Mouse (Mus musculus) spleen, adult 12 weeks (tissue): ENCODE results near the gene Tmx2.
"Not testable (repeated sequence)": the region's sequence is repeated elsewhere in the genome, so short reads cannot be mapped to it uniquely, and the experiment has no call there.

Source experiments
- DNase-seq: peaks from one replicate; pipeline ENCODE4 v3.0.0; 2022; ENCODE audit warnings: low spot score

Tmx2 gene

GRCm38 (mm10) chr2:84688080-84688844 lies 9.3 kb upstream of the Tmx2 start:
- no peak for DNase-seq

DNA sequence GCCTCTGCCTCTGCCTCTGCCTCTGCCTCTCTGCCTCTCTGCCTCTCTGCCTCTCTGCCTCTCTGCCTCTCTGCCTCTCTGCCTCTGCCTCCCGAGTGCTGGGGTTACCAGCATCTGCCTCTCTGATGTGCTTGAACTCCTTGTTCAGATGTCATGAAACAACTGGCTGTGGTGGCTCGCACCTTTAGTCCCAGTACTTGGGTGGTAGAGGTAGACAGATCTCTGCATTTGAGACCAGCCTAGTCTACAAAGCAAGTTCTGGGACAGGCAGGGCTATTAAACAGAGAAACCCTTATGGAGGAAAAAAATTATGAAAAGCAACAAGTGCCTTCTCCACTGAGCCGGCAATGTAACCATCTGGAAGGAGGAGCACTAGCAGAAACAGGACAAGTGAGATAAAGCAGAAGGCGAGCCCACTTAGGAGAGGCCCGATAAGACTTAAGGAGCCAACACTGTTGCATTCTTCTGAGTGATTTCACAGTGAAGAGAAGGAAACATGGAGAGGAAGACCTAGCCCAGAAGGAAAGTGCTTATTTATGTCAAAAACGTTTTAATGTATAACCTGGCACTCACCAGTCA lies 3.8 kb upstream of the Tmx2 start:
- DNase-seq, result peak; percentile 37

GRCm38 (mm10) chr2:84677968-84678880 lies 716 bp downstream of the Tmx2 start, which contains the start of the genes Gm28635 and Med19:
Gm28635 (minus strand) TSS chr2:84678041.
Med19 (plus strand) TSS chr2:84678402.
- peak; percentile 83 for DNase-seq

GRCm38 (mm10) chr2:84677270-84677967 lies 1.5 kb downstream of the Tmx2 start:
- no peak for DNase-seq

- DNase-seq, result not testable (repeated sequence)
These were observed 7.4 kb downstream of the Tmx2 start for GRCm38 (mm10) chr2:84671535-84671934.

DNA sequence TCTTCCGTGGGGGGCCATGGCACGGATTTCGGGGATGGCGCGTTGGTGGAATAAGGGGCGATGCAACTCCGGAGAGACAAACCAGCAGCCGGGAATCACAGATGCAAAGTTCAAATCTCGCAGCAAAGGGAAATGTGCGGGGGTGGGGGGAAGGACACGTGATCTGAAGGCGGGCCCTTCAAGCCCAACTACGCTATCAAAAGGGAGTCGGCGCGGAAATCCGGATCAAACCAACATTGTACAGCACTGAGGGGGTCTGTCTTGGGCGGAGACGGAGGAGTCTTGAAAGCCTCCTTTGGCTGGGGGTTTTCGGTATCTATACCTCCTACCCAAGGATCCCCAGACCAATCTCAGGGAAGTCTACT lies 8.4 kb downstream of the Tmx2 start, which contains the start of gene Selenoh:
TSS of gene Selenoh (minus strand) at position 202 of the 365 bp plus-strand sequence.
- DNase-seq, result peak; percentile 69

- no peak for DNase-seq
These were observed 8.9 kb downstream of the Tmx2 start for GRCm38 (mm10) chr2:84669828-84670568.

DNA sequence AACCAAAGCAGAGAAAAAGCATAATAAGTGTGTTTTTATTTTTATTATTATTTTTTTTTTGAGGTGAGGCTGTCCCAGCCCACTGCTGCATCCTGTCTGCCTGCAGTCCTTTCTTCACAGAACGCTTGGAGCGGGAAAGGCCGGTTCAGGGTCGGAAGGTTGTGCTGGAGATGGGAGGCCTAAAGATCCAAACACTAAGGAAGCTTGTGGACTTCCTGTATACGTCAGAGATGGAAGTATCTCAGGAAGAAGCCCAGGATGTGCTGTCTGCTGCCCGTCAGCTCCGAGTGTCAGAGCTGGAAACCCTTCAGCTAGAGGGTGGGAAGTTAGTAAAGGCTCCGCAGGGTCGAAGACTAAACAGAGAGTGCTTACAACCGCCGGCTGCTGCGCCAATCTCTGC lies 12.9 kb downstream of the Tmx2 start:
- no peak for DNase-seq

DNA sequence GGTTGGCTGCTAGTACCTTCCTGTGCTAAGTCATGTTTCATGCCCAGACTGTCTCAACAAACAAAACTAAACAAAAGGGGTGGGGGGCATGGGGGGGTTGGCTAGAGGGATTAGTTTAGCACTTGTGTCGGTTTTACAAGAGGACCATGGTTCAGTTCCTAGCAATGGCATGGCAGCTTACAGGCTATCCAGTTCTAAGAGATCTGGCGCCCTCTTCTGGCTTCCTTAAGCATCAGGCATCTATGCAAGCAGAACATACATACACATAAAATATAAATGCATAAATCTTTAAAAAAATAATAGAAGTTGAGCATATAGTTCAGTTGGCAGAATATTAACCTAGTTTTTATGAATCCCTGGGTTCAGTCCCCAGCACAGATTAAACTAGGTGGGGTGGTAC lies 16.1 kb downstream of the Tmx2 start:
- DNase-seq, result peak; percentile 32

DNA sequence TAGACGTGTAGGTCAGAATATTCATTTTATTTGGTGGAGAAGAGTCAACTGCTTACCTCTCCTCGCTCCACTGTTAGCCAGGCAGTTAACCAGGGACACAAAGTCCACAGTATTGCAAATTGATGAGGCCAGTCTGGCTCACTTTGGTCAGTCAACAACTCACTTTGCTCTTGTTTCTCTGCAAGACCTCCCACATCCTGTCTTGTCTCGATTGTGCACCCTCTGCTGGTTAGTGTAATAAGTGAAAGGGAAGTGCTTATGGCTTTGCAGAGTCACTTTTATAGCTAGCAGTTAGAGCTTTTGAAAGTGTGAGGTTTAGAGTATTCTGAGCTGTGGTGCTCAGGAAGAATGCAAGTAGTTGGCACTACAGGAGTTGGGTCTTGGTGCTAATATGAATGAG lies 18.7 kb downstream of the Tmx2 start:
- DNase-seq, result no peak

GRCm38 (mm10) chr2:84658806-84659205 lies 20.1 kb downstream of the Tmx2 start, which contains the start of gene Btbd18:
Btbd18 (plus strand) TSS chr2:84659079.
- no peak for DNase-seq

DNA sequence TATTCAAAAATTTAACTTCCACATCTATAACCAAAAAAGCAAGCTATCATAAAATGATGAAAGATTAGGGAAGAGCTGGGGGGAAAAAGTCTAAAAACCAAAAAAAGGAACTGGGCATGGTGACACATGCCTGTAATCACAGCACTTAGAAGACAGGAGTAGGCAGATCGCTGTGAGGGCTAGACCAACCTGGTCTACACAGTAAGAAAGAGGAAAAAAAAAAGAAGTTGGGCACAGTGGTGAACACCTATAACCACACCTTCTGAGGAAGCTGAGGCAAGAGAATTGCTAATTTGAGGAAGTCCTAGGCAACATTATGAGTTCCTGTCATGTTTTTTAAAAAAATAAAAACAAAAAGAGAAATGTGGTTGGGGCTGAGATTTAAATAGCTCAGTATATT lies 23.1 kb downstream of the Tmx2 start:
- DNase-seq, result no peak

- no peak for DNase-seq
These were observed 25.6 kb downstream of the Tmx2 start for GRCm38 (mm10) chr2:84653354-84653753.

- DNase-seq, result peak; percentile 19
These were observed 28.3 kb downstream of the Tmx2 start, which contains the start of gene Ctnnd1 for GRCm38 (mm10) chr2:84650464-84651195. Ctnnd1 (minus strand) TSS chr2:84650765.

GRCm38 (mm10) chr2:84649674-84650073 lies 29.3 kb downstream of the Tmx2 start:
- DNase-seq, result no peak

DNA sequence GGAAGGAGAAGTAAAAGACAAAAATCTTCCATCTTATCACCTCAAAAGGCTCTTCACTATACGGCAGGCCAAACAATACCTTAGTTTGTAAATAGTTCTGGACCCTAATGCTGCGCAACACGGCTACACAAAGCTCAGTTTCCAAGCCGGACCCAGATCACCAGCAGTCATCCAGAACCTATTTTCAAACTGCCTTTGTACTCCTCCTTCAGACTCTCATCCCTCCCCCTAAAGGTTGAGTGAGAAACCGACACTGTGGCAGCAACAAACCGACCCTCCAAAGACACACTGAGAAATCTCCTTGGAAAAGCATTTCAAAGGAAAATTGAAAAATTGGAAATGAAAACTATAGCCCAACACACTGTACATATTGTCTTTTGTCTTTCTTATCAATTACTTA lies 30.6 kb downstream of the Tmx2 start:
- DNase-seq, result no peak

- no peak for DNase-seq
These were observed 31.8 kb downstream of the Tmx2 start for GRCm38 (mm10) chr2:84647051-84647568.

DNA sequence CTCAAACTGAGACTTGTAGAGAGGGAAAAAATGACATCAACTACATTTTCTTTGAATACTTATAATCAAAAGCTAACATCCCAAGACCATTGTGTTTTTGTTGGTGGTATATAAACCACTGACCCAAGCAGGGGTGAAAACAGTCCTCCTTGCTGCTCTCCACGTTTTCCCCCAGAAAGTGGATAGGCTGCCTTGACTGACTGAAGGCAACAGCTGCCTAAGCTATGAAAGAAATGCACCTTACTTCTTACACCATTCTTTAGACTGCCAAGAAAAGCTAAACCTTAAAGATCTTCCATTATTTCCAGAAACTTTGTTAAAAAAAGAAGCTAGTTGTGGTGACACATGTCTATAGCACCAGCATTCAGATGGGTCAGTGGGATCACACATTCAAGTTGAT lies 32.8 kb downstream of the Tmx2 start:
- DNase-seq, result no peak

GRCm38 (mm10) chr2:84640833-84641232 lies 38.1 kb downstream of the Tmx2 start:
- DNase-seq, result no peak
